Mouse (Mus musculus) embryonic facial prominence, embryonic 14.5 days (tissue): Measurements from ENCODE around the gene Itga3. TPM values are rescaled to one million over a fixed set of nuclear protein-coding genes. Genes with fewer than 3 reads are reported as not detected.

Experiments used
- ATAC-seq: fragments of 200-750 bp; cut with Nextera tagmentation; 2 replicates; pipeline ENCODE4 v1.8.0; 2017; ENCODE audit warnings: low read depth, moderate number of reproducible peaks, moderate TSS enrichment
- DNase-seq: peaks from one replicate; pipeline ENCODE4 v3.0.0-alpha.2; 2015; ENCODE audit warnings: low spot score
- H3K27ac ChIP-seq: fragments of 300-500 bp; sonication (generic); replicated peaks from 2 replicates; pipeline ENCODE4 v1.5.1; 2014; ENCODE audit warnings: low read depth, mild to moderate bottlenecking, low read length, moderate library complexity
- H3K27me3 ChIP-seq: fragments of 300-500 bp; sonication (generic); replicated peaks from 2 replicates; pipeline ENCODE4 v1.6.1; 2014; ENCODE audit warnings: low read length; ENCODE audit not compliant: control insufficient read depth, insufficient read depth
- H3K36me3 ChIP-seq: fragments of 300-500 bp; sonication (generic); 2 replicates; pipeline ENCODE4 v1.6.1; 2014; ENCODE audit warnings: low read length, mixed read lengths; ENCODE audit not compliant: control insufficient read depth, insufficient read depth
- H3K4me1 ChIP-seq: fragments of 300-500 bp; sonication (generic); 2 replicates; pipeline ENCODE4 v1.6.1; 2014; ENCODE audit warnings: antibody characterized with exemption, low read length; ENCODE audit not compliant: control insufficient read depth, insufficient read depth
- H3K4me2 ChIP-seq: fragments of 300-500 bp; sonication (generic); 2 replicates; pipeline ENCODE4 v1.6.1; 2014; ENCODE audit warnings: low read depth, mild to moderate bottlenecking, low read length, moderate library complexity, mixed read lengths
- H3K4me3 ChIP-seq: fragments of 300-500 bp; sonication (generic); 2 replicates; pipeline ENCODE4 v1.5.1; 2014; ENCODE audit warnings: low read depth, mild to moderate bottlenecking, low read length
- H3K9ac ChIP-seq: fragments of 300-500 bp; sonication (generic); 2 replicates; pipeline ENCODE4 v1.6.1; 2014; ENCODE audit warnings: low read depth, mild to moderate bottlenecking, low read length, moderate library complexity, mixed read lengths
- H3K9me3 ChIP-seq: fragments of 300-500 bp; sonication (generic); 2 replicates; pipeline ENCODE4 v1.6.1; 2016; ENCODE audit warnings: low read length; ENCODE audit not compliant: control insufficient read depth
- WGBS: fragments of 180-500 bp; shearing (Covaris S2); extraction: QIAGEN DNeasy Blood & Tissue Kit; methylation state at CpG from one replicate; pipeline ENCODE4 v1.1.7; 2014; 5-methylcytosine and 5-hydroxymethylcytosine counted together
- polyA plus RNA-seq: library from polyadenylated mRNA; unstranded; fragments of >200 nt; fragmentation: Nextera tagmentation; extraction: Ambion mirVana; gene quantifications from 2 replicates; pipeline ENCODE4 v1.2.1, GENCODE M21; 2014

Itga3 gene
- 8.3 and 9.4 TPM in 2 replicates for polyA plus RNA-seq

GRCm38 (mm10) chr11:95076536-95077111 is at the start of gene Itga3:
Gene Itga3 (minus strand): TSS chr11:95076801.
- Histone ChIP-seq H3K27me3 (peaks cover 30% of the 10 kb centered on the region), H3K9ac (peak within 1 kb of the TSS; percentile 64), H3K4me3 (peak within 1 kb of the TSS; percentile 58), H3K4me1 (peaks cover 8% of the 10 kb centered on the region), H3K27ac (peak within 1 kb of the TSS; percentile 18; the same call in 1 of the 2 replicates), H3K36me3 (no peaks in the 10 kb centered on the region), H3K9me3 (no peaks in the 10 kb centered on the region), H3K4me2 (peak within 1 kb of the TSS; percentile 96)
- peak; percentile 79 for ATAC-seq
- under 1% methylated on average over 32 of the region's 51 CpGs for WGBS
- peak; percentile 84 for DNase-seq

- peaks cover 42% of the 10 kb centered on the region for H3K27me3 ChIP-seq
- no peaks in the 10 kb centered on the region for H3K36me3 ChIP-seq
- no peak overlapping the region for H3K4me2 ChIP-seq
- ATAC-seq (peak; percentile 20; the same call in 1 of the 2 replicates), DNase-seq (peak; percentile 46)
- no peak overlapping the region for H3K4me3 ChIP-seq
- H3K4me1 ChIP-seq = peaks cover 13% of the 10 kb centered on the region; the same call in 1 of the 2 replicates
- WGBS = 27% methylated on average over 7 of the region's 7 CpGs
- H3K9ac ChIP-seq = no peak overlapping the region
- no peaks in the 10 kb centered on the region for H3K9me3 ChIP-seq
- no peak overlapping the region; the same call in 1 of the 2 replicates for H3K27ac ChIP-seq
Measured at GRCm38 (mm10) chr11:95125366-95125948, 48.9 kb upstream of the Itga3 start.

GRCm38 (mm10) chr11:95122100-95122489 is 45.5 kb upstream of the Itga3 start:
- peak overlapping the region; percentile 79 for H3K4me2 ChIP-seq
- no peaks in the 10 kb centered on the region for H3K36me3 ChIP-seq
- no peak for ATAC-seq
- WGBS = 45% methylated on average over 6 of the region's 6 CpGs
- peak overlapping the region; percentile 71 for H3K9ac ChIP-seq
- H3K27ac ChIP-seq = no peak overlapping the region
- H3K4me1 ChIP-seq = peaks cover 19% of the 10 kb centered on the region
- DNase-seq = no peak
- H3K4me3 ChIP-seq = peak overlapping the region; percentile 53
- no peaks in the 10 kb centered on the region for H3K9me3 ChIP-seq
- peaks cover 66% of the 10 kb centered on the region for H3K27me3 ChIP-seq

GRCm38 (mm10) chr11:95121161-95122099 is 44.8 kb upstream of the Itga3 start:
- peak overlapping the region; percentile 53 for H3K4me3 ChIP-seq
- no peaks in the 10 kb centered on the region for H3K9me3 ChIP-seq
- peaks cover 66% of the 10 kb centered on the region for H3K27me3 ChIP-seq
- no peaks in the 10 kb centered on the region for H3K36me3 ChIP-seq
- peak overlapping the region; percentile 79 for H3K4me2 ChIP-seq
- ATAC-seq (no peak), DNase-seq (no peak)
- 4% methylated on average over 36 of the region's 63 CpGs for WGBS
- H3K4me1 ChIP-seq = peaks cover 13% of the 10 kb centered on the region
- H3K27ac ChIP-seq = no peak overlapping the region
- peak overlapping the region; percentile 71 for H3K9ac ChIP-seq

- Histone ChIP-seq H3K27me3 (peaks cover 66% of the 10 kb centered on the region), H3K4me3 (peak overlapping the region; percentile 53), H3K9me3 (no peaks in the 10 kb centered on the region), H3K4me1 (peaks cover 8% of the 10 kb centered on the region; the same call in 1 of the 2 replicates), H3K27ac (no peak overlapping the region; the same call in 1 of the 2 replicates), H3K36me3 (no peaks in the 10 kb centered on the region), H3K4me2 (peak overlapping the region; percentile 79), H3K9ac (peak overlapping the region; percentile 71)
- WGBS = 1% methylated on average over 21 of the region's 21 CpGs
- DNase-seq = no peak
- no peak for ATAC-seq
Measured at GRCm38 (mm10) chr11:95120633-95121020, 44.0 kb upstream of the Itga3 start.

GRCm38 (mm10) chr11:95119990-95120632 is 43.5 kb upstream of the Itga3 start, which contains the start of gene Dlx3:
Gene Dlx3 (plus strand): TSS chr11:95120119.
- under 1% methylated on average over 29 of the region's 55 CpGs for WGBS
- ATAC-seq = peak; percentile 42
- peak within 1 kb of the TSS; percentile 53 for H3K4me3 ChIP-seq
- peaks cover 6% of the 10 kb centered on the region; the same call in 1 of the 2 replicates for H3K4me1 ChIP-seq
- no peaks in the 10 kb centered on the region for H3K9me3 ChIP-seq
- peak within 1 kb of the TSS; percentile 79 for H3K4me2 ChIP-seq
- H3K36me3 ChIP-seq = no peaks in the 10 kb centered on the region
- H3K9ac ChIP-seq = peak within 1 kb of the TSS; percentile 71
- DNase-seq = peak; percentile 90
- no peak within 1 kb of the TSS; the same call in 1 of the 2 replicates for H3K27ac ChIP-seq
- peaks cover 66% of the 10 kb centered on the region for H3K27me3 ChIP-seq

- Histone ChIP-seq H3K27me3 (peaks cover 54% of the 10 kb centered on the region), H3K4me1 (peaks cover 6% of the 10 kb centered on the region; the same call in 1 of the 2 replicates), H3K4me2 (peak overlapping the region; percentile 38), H3K9ac (no peak overlapping the region), H3K36me3 (no peaks in the 10 kb centered on the region), H3K4me3 (no peak overlapping the region), H3K27ac (no peak overlapping the region), H3K9me3 (no peaks in the 10 kb centered on the region)
- peak; percentile 54 for ATAC-seq
- peak; percentile 80 for DNase-seq
- WGBS = 3% methylated on average over 8 of the region's 8 CpGs
Measured at GRCm38 (mm10) chr11:95118505-95118904, 41.9 kb upstream of the Itga3 start.

GRCm38 (mm10) chr11:95117030-95117429 is 40.4 kb upstream of the Itga3 start:
- Histone ChIP-seq H3K27me3 (peaks cover 39% of the 10 kb centered on the region), H3K36me3 (no peaks in the 10 kb centered on the region), H3K4me2 (no peak overlapping the region), H3K4me1 (peaks cover 6% of the 10 kb centered on the region; the same call in 1 of the 2 replicates), H3K4me3 (no peak overlapping the region), H3K9me3 (no peaks in the 10 kb centered on the region), H3K27ac (no peak overlapping the region), H3K9ac (no peak overlapping the region)
- DNase-seq = peak; percentile 91
- peak; percentile 79 for ATAC-seq
- 4% methylated on average over 6 of the region's 6 CpGs for WGBS
